Mouse (Mus musculus) neural tube, embryonic 11.5 days (tissue): ENCODE data around the gene Sh2d3c. TPM values are rescaled to one million over a fixed set of nuclear protein-coding genes. Genes with fewer than 3 reads are reported as not detected.
A peak's percentile ranks its signal among the peaks of the same experiment; 100 is the strongest.

Experiments
- ATAC-seq: fragments of 200-750 bp; cut with Nextera tagmentation; 2 replicates; pipeline ENCODE4 v1.8.0; 2017; ENCODE audit warnings: moderate number of reproducible peaks, mild to moderate bottlenecking, moderate TSS enrichment, moderate library complexity; ENCODE audit not compliant: insufficient read depth, low FRiP score, low TSS enrichment
- DNase-seq: peaks from one replicate; pipeline ENCODE4 v3.0.0-alpha.2; 2015; ENCODE audit warnings: low spot score
- H3K27ac ChIP-seq: fragments of 300-500 bp; sonication (generic); 2 replicates; pipeline ENCODE4 v1.5.1; 2014; ENCODE audit warnings: low read depth, mild to moderate bottlenecking, low read length
- H3K27me3 ChIP-seq: fragments of 300-500 bp; sonication (generic); 2 replicates; pipeline ENCODE4 v1.6.1; 2014; ENCODE audit warnings: mild to moderate bottlenecking, low read length, mixed read lengths; ENCODE audit not compliant: control insufficient read depth, insufficient read depth
- H3K36me3 ChIP-seq: fragments of 300-500 bp; sonication (generic); 2 replicates; pipeline ENCODE4 v1.6.1; 2014; ENCODE audit warnings: mild to moderate bottlenecking, low read length, moderate library complexity, mixed read lengths; ENCODE audit not compliant: control insufficient read depth, insufficient read depth
- H3K4me1 ChIP-seq: fragments of 300-500 bp; sonication (generic); 2 replicates; pipeline ENCODE4 v1.6.1; 2014; ENCODE audit warnings: low read length, mixed read lengths; ENCODE audit not compliant: control insufficient read depth, insufficient read depth
- H3K4me2 ChIP-seq: fragments of 300-500 bp; sonication (generic); 2 replicates; pipeline ENCODE4 v1.6.1; 2014; ENCODE audit warnings: low read depth, mild to moderate bottlenecking, moderate library complexity
- H3K4me3 ChIP-seq: fragments of 300-500 bp; sonication (generic); 2 replicates; pipeline ENCODE4 v1.5.1; 2014; ENCODE audit warnings: low read depth, low read length
- H3K9ac ChIP-seq: fragments of 300-500 bp; sonication (generic); 2 replicates; pipeline ENCODE4 v1.6.1; 2014; ENCODE audit warnings: mild to moderate bottlenecking, low read length
- H3K9me3 ChIP-seq: fragments of 300-500 bp; sonication (generic); 2 replicates; pipeline ENCODE4 v1.6.1; 2016; ENCODE audit warnings: low read length; ENCODE audit not compliant: control insufficient read depth
- WGBS: fragments of 180-500 bp; shearing (Covaris S2); extraction: QIAGEN DNeasy Blood & Tissue Kit; methylation state at CpG from one replicate; pipeline ENCODE4 v1.1.7; 2014; 5-methylcytosine and 5-hydroxymethylcytosine counted together
- polyA plus RNA-seq: library from polyadenylated mRNA; unstranded; fragments of >200 nt; fragmentation: Nextera tagmentation; extraction: Ambion mirVana; gene quantifications from 2 replicates; pipeline ENCODE4 v1.2.1, GENCODE M21; 2014

Sh2d3c gene
- polyA plus RNA-seq, 1 experiment from 2014 or later: 30.6 TPM

GRCm38 (mm10) chr2:32724832-32725790, 4.3 kb downstream of the Sh2d3c start:
- peaks cover 6% of the 10 kb centered on the region for H3K4me1 ChIP-seq
- H3K36me3 ChIP-seq: no peaks in the 10 kb centered on the region
- no peak overlapping the region for H3K27ac ChIP-seq
- WGBS: 84% methylated on average over 16 of the region's 16 CpGs
- ATAC-seq (no peak), DNase-seq (no peak)
- H3K9ac ChIP-seq: no peak overlapping the region
- no peak overlapping the region for H3K4me3 ChIP-seq
- H3K9me3 ChIP-seq: no peaks in the 10 kb centered on the region
- no peak overlapping the region for H3K4me2 ChIP-seq
- H3K27me3 ChIP-seq: no peaks in the 10 kb centered on the region

GRCm38 (mm10) chr2:32727435-32727834, 6.6 kb downstream of the Sh2d3c start:
- Histone ChIP-seq H3K9ac (peak overlapping the region; percentile 47; the same call in 1 of the 2 replicates), H3K36me3 (no peaks in the 10 kb centered on the region), H3K4me2 (peak overlapping the region; percentile 42), H3K4me3 (no peak overlapping the region; the same call in 1 of the 2 replicates), H3K27ac (no peak overlapping the region), H3K9me3 (no peaks in the 10 kb centered on the region), H3K27me3 (no peaks in the 10 kb centered on the region), H3K4me1 (peaks cover 3% of the 10 kb centered on the region; the same call in 1 of the 2 replicates)
- ATAC-seq (peak; percentile 93), DNase-seq (peak; percentile 93)
- 2% methylated on average over 16 of the region's 16 CpGs for WGBS

- Histone ChIP-seq H3K27me3 (no peaks in the 10 kb centered on the region), H3K4me2 (peak overlapping the region; percentile 2; the same call in 1 of the 2 replicates), H3K4me3 (0 out of 2 replicates have a peak overlapping the region, but pooled peaks have one; percentile 0), H3K36me3 (no peaks in the 10 kb centered on the region), H3K9ac (no peak overlapping the region), H3K9me3 (no peaks in the 10 kb centered on the region), H3K27ac (no peak overlapping the region), H3K4me1 (peaks cover 6% of the 10 kb centered on the region; the same call in 1 of the 2 replicates)
- ATAC-seq: no peak
- DNase-seq: no peak
- WGBS: 50% methylated on average over 7 of the region's 7 CpGs
These were observed 7.6 kb downstream of the Sh2d3c start for GRCm38 (mm10) chr2:32728463-32728862.

GRCm38 (mm10) chr2:32729547-32729946, 8.7 kb downstream of the Sh2d3c start:
- DNase-seq (no peak), ATAC-seq (no peak)
- no peak overlapping the region for H3K27ac ChIP-seq
- WGBS: 61% methylated on average over 4 of the region's 4 CpGs
- no peaks in the 10 kb centered on the region for H3K9me3 ChIP-seq
- H3K4me2 ChIP-seq: no peak overlapping the region
- H3K36me3 ChIP-seq: no peaks in the 10 kb centered on the region
- H3K4me1 ChIP-seq: peaks cover 6% of the 10 kb centered on the region; the same call in 1 of the 2 replicates
- H3K4me3 ChIP-seq: no peak overlapping the region
- no peaks in the 10 kb centered on the region for H3K27me3 ChIP-seq
- H3K9ac ChIP-seq: no peak overlapping the region

- Histone ChIP-seq H3K4me1 (peaks cover 6% of the 10 kb centered on the region; the same call in 1 of the 2 replicates), H3K9ac (no peak overlapping the region), H3K36me3 (no peaks in the 10 kb centered on the region), H3K4me3 (no peak overlapping the region), H3K9me3 (no peaks in the 10 kb centered on the region), H3K27me3 (no peaks in the 10 kb centered on the region), H3K4me2 (0 out of 2 replicates have a peak overlapping the region, but pooled peaks have one; percentile 17), H3K27ac (no peak overlapping the region)
- ATAC-seq: no peak
- 40% methylated on average over 11 of the region's 11 CpGs for WGBS
- peak; percentile 57 for DNase-seq
These were observed 10.0 kb downstream of the Sh2d3c start for GRCm38 (mm10) chr2:32730854-32731253.

- Histone ChIP-seq H3K4me3 (no peak overlapping the region), H3K9ac (no peak overlapping the region; the same call in 1 of the 2 replicates), H3K4me1 (peaks cover 6% of the 10 kb centered on the region; the same call in 1 of the 2 replicates), H3K9me3 (no peaks in the 10 kb centered on the region), H3K4me2 (no peak overlapping the region), H3K27me3 (no peaks in the 10 kb centered on the region), H3K27ac (no peak overlapping the region), H3K36me3 (no peaks in the 10 kb centered on the region)
- WGBS: 70% methylated on average over 4 of the region's 4 CpGs
- ATAC-seq (no peak), DNase-seq (no peak)
These were observed 11.1 kb downstream of the Sh2d3c start for GRCm38 (mm10) chr2:32731911-32732310.

- Histone ChIP-seq H3K27me3 (no peaks in the 10 kb centered on the region), H3K27ac (no peak overlapping the region), H3K36me3 (no peaks in the 10 kb centered on the region), H3K9me3 (no peaks in the 10 kb centered on the region), H3K9ac (no peak overlapping the region), H3K4me1 (peaks cover 3% of the 10 kb centered on the region; the same call in 1 of the 2 replicates), H3K4me3 (no peak overlapping the region), H3K4me2 (no peak overlapping the region)
- WGBS: 81% methylated on average over 6 of the region's 6 CpGs
- ATAC-seq (no peak), DNase-seq (no peak)
These were observed 11.8 kb downstream of the Sh2d3c start for GRCm38 (mm10) chr2:32732695-32733094.

- Histone ChIP-seq H3K36me3 (no peaks in the 10 kb centered on the region), H3K4me3 (no peak overlapping the region), H3K9me3 (no peaks in the 10 kb centered on the region), H3K27me3 (no peaks in the 10 kb centered on the region), H3K4me2 (no peak overlapping the region), H3K27ac (no peak overlapping the region), H3K4me1 (peaks cover 3% of the 10 kb centered on the region; the same call in 1 of the 2 replicates), H3K9ac (no peak overlapping the region)
- WGBS: 39% methylated on average over 4 of the region's 4 CpGs
- DNase-seq: no peak
- no peak for ATAC-seq
These were observed 13.6 kb downstream of the Sh2d3c start for GRCm38 (mm10) chr2:32734480-32734879.
